Mouse (Mus musculus) kidney, postnatal 36 days (tissue): ENCODE measurements at regions not wholly inside any gene's neighbourhood (a gene's known extent, or its start where the extent isn't known, plus 50 kb on each side); places are given as distances from the start of the nearest gene placed in this dataset.

ENCODE experiments used
- DNase-seq, 2 experiments: peaks; one replicate each; pipeline ENCODE4 v3.0.0; 2021 to 2022; ENCODE audit warnings: mixed read lengths in 2 of 2

DNA sequence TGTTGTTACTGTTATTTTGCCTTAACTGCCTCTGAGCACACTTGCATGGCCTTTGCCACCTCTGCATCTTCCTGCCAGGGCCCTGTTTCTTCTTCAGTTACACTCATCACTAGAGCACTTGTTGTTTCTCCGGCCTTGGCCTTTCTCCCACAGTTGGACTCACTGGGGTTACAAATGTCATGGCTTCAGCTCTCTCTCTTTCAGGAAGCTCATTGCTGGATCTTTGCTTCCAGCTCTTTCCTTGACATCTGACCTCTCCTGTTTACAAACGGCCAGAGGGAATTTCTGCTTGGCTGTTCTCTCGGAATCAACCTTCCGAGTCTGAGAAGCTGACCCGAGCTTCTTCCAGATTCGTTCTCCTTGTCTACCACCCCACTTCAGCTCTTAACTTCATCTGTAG lies 146.6 kb upstream of the Adamts3 start:
- peak; percentile 16 to 44 for DNase-seq

DNA sequence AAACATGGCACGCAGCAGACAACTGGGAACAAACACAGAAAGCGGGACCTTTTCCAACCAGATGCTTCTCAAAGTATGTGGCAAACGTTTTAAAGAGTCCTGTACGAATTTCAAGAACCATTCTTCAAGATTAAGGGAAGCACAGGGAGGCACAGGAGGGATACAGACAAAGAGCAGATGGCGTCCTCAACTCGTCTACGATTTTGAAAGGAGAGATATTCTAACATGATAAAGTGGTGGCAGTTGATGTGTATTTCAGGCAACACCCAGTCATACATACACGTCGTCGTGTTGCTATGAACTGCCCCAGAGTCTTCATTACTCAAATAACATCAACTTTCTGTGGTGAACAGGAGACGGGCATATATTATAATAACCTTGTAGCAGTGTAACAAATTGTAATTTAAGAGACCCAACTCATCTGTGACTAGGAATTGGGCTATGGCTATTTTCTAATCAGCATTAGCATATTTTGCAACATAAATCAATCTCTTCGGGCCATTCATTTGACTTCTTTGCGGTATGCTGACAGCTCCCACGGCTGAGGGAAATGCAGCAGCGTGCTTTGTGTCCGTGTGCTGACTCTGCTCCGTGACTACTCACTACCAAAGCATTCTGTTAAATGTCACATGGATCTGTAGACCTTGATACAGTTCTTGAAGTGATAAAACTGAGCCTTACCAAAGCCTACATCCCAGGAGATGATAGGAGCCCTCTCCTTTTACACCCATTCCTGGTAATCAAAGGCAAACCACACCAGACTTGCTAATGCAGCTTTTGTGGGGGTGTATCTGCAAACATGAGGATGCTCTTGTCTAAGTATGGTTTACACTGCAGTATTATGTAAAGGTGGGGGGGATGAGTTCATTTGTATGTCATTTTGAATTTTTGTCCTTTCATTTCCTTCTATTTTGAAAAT lies 144.0 kb upstream of the Adamts3 start:
- no peak for DNase-seq

DNA sequence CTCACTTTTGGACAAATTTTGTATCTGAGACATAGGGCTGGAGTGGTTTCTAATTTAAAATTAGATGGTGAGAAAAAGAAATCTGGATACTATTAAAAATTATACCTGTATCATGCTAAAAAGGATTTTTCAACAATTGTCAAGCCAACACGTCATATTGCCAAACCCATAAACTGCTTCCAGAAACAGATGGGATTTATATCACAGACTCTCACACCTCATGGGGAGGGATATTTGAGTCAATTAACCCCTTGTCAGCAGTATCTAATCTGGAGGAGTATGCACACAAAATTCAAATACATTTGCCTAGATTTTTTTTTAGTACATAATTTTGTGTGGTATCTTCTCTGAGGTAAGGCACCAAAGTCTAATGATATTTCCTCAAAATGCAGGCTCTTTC lies 138.3 kb upstream of the Adamts3 start:
- no peak for DNase-seq

DNA sequence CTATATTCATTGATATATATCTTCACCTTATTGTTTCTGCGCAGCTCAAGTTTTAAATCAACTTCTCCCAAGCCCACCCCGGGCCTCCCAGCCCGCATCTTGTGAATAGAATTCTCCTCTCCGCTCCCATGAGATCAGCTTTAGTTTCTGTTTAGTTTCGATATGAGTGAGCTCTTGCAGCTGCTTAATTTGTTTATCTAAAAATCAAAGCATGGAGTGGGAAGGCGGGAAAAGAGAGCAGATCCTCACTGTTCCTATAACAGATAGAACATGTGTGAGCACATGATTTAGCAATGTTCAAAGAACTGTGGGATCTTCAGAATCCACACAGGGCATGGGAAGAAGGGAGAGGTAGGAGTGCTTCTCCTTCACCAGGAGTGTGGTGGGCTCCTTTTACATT lies 117.6 kb upstream of the Adamts3 start:
- no peak for DNase-seq

DNA sequence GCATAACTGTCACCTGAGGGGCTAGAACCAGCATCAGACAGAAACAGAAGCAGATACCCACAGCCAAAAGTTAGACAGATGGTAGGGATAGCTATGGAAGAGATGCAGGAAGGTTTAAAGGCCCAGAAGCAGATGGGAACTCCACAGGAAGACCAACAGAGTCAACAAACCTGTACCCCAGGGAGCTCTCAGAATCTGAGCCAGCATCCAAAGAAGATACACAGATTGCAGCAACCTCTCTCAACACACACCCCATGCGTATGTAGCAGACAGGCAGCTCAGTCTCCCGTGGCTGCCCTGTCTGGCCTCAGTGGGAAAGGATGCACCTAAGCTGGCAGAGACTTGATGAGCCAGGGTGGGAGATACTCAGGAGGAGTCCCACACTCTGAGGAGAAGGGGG lies 108.4 kb upstream of the Adamts3 start:
- no peak for DNase-seq

DNA sequence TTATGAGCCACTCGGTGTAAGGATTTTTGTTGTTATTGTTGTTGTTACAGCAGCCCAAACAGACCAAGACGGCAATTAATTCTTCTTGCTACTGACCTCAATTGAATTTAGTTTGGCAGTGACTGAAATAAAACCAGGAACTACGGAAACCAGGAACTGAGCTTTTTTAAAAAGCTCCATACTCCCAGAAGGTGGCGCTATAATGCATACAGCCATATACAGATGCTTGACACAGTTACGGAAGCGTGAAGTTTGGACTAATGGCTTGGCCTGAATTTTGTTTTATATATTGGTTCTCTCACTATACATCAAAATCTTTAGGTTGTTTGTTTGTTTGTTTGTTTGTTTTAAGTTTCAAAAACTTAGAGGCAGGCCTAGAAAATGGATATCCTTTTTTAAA lies 98.5 kb upstream of the Adamts3 start:
- peak; percentile 5 to 6 for DNase-seq

DNA sequence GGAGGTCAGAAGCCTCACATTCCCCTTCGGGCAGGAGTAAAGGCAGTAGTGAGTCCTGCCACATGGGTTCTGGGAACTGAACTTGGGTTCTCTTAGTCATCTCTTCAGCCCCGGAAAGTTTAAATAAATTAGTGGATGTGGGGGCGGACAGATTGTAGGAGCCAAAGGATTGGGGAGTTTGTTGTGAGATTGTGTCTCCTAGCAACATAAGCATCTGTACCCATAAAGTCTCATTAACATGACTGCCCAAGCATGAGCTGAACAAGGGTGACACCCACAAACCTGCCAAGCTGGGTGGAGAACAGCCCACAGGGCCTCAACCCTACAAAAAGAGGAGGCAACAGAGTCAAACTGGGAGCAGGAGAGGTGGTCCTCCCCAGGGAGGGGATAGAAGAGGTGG lies 97.1 kb upstream of the Adamts3 start:
- no peak for DNase-seq

DNA sequence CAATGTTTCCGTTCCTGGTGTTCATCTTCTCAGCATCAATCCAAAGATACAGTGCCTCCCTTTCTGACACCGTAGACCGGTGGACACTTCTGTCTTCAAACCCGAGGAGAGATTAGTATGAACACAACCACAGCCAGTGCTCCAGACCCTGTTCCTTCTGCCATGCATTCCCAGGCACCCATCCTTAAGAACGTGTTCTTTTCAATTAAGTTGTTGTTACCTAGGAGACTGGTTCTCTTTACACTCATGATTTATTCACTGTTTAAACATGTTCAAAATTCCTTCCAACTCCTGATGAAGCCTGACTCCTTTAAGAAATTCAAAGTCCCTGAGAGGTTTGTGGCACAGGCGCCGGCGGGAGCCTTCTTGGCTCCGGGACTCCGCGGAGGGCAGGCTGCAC lies 69.5 kb upstream of the Adamts3 start:
- DNase-seq: no peak

DNA sequence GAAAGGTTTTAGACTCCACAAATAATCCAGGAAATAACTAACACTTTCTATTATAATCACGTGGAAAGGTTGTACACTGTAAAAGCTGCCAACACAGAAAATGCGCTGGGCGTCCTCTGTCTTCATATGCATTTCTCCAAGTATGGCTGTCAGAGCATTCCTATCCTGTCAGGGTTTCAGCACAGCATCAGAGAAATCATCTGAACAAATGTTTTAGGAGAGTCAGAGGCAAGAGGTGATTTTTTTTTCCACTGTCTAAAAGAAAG lies 62.5 kb upstream of the Adamts3 start:
- DNase-seq: no peak

DNA sequence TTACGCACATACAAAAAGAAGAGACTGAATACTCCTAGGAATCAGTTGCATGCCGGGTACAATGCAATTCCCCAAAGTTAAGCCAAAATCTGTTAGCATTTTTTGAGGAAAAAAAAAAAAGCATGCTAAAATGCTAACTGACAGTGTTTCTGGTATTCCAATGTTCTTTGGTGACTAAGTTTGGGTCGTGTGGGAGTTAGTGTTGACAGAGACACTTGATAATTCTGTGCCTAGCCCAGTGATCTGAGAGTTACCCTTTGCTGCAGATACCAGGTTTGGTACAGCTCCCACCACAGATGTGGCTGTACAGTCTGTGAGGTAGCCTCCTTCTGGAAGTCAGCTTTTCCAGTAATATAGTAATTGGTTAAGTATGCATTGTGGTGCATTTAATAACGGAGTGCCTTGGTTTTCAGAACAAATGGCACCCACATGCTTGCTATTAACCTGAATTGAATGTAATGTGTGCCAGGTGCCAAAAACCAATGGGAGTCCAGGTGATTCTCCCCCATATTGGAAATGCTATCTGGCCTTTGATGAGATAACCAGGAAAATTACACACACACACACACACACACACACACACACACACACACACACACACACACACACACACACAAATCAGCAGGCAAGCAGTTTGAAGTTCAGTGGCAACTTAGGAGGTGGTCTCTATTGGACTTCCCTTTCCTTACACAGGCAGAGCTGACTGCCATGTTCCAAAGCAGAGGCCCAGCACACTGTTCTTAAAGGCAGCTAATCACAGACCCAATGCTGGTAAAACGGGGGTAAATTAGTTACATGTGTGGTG lies 61.9 kb upstream of the Adamts3 start:
- no peak for DNase-seq

DNA sequence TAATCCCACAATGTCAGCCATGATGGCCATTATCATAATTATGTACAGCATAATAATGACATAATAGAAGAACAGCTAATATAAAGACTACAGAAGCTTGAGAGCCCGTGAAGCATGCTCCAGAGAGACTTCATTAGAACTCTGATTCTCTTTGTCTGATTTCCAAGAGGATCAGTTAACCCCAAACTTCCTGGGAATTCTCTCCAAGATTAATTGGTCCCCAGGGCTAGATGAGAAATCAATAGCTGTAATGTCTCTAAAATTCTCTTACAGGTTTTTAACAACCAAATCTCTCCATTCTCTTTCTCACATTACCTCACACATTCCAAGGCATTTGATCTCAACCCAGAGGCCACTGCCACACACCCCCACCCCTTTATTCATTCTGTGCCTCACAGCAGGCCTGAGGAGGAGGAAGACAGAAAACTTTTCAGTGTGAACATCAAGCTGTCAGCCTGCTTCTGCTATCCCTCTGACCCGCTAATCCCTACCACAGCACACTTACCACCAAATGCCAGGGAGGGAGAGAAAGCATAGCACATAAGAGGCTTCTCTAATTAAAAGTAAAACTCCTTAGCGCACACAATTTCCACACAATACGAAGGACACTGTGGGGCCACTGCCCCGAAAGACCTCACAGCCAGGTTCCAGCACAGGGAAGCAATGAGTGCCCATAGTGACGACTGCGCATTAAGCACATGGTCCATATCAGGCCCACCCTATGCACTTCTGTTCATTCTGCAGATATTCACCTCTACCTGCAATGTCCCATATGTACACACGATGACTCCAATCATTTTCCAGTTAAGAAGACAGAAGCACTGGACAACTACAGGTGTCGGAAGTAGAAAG lies 60.4 kb upstream of the Adamts3 start:
- DNase-seq: no peak

DNA sequence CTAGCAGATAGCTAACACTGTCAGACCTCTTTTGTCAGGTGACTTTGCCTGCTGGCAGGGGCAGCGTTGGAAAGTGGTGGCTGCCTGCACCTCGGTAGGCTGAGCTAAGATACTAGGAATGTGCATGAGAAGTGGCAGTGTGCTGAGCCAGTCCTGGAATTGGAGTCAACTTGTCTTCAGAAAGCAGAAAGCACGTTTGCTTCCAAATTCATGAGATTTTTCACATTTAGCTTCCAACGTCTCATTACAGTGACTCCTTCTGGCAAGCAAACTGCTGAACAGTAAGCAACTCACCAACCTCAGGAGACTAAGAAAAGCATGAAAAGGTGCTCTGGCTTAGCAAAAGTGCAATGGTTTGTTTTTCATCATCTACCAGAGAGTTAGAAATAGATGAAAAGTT lies 59.1 kb upstream of the Adamts3 start:
- DNase-seq: no peak

DNA sequence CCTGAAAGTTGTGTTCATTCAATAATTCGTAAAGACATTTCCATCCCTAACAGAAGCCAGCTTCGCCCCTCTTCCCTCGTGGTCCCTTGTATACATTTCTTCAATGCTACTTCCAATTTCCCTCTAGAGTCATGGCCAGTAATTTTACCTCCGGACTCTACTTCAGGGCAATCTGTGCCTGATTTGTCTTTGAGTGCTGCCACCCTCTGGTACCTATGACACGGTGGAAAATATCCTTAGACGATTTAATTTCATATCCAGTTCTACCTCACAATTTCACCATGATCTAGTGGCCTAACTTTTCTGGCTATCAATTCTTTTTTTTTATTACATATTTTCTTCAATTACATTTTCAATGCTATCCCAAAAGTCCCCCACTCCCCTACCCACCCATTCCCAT lies 49.9 kb upstream of the Adamts3 start:
- DNase-seq: no peak
